Mouse (Mus musculus): Measurements from ENCODE around the gene Ldlrap1.

Ldlrap1 gene

DNA sequence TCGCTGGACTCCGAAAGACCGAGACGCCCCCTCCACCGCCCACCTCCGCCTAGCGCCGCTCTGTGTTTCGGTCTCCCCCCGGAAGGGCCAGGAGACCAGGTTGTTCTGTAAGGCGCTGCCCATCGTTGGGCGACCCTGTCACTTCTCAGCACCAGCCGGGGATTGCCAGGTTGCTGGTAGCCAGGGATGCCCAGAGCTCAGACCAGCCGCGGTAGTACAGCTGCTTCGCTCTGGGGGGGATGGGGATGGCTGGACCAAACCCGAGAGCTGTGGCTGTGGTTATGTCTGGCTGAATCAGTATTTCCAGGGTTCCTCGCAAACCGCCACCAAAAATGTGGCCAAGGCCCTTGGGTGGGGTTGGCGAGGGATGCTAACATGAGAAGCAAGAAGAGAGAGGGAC lies 63.2 kb downstream of the Ldlrap1 start:
- no peak for DNase-seq

- peak; percentile 97 for DNase-seq
Measured at GRCm38 (mm10) chr4:134703835-134704546, 63.8 kb downstream of the Ldlrap1 start, which contains the start of gene Man1c1. Gene Man1c1, minus strand, starts transcription at chr4:134704290.

GRCm38 (mm10) chr4:134702981-134703834 lies 64.6 kb downstream of the Ldlrap1 start:
- peak; percentile 31 for DNase-seq

DNA sequence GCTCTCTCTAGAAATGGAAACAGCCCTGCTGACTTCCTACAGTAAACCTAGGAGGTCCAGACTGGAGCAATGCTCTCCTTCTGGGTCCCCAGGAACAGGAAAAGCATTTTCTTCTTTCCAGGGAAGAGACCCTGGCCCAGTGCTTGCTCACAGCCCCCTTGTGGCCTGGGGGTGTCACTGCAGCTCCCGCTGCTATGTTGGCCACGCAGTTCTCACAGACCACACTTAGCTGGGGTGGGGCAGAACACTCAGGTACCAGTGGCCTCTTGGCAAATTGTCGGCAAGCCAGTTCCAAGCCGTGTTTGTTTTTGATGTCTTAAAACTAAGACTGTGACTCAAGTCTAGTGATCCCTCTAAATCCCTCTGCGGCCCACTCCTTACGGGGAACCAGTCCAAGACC lies 65.9 kb downstream of the Ldlrap1 start:
- DNase-seq, result peak; percentile 73

DNA sequence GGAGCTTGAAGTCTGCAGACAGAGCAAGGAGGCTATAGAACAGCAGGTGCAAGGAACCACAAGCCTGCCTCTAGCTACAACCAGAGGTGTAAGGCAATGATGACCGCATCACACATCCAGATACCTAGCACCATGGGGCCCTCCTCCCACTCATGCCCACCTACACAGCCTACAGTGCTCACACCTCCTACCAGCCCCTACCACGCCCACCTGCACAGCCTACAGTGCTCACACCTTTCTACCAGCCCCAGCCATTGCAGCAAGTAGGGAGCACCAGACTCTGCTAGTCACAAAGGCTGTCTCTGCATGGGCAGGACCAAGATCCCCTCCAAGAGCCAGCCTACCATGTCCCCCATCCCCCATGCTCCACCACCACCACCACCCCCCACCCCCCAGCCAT lies 66.9 kb downstream of the Ldlrap1 start:
- no peak for DNase-seq

DNA sequence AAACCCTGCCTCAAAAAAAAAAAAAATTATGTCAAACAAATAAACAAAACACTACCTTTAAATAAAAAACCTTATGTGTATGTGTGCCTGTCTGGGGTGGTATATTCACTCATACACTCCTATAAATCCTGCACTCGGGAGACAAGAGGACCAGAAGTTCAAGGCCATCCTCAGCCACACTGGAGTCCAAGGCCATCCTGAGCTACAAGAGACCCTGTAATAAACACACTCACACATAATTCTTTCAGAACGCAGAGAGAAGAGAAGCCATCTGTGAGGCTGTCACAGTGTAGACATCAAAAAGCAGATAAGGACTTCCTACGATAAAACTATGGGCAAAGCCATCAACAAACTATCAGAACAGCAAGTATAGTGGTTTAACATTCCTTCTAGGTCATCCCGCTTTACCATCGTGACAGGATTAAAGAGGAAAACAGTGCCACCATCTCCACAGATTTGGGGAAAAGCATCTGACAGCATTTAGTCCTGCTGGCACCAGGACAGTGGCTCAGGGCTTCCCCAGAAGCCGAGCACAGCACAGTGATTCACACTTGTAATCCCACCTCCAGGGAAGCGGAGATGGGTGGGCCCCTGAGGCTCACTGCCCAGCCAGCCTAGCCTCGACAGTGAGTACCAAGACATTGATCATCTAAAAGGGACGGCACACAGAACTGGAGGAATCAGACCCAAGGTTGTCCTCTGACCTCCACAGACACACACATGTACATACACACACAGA lies 74.5 kb downstream of the Ldlrap1 start:
- no peak for DNase-seq

GRCm38 (mm10) chr4:134692388-134692787 lies 75.4 kb downstream of the Ldlrap1 start:
- DNase-seq, result no peak
